Mouse (Mus musculus): Measurements from ENCODE around the gene Zfp37. TPM values are rescaled to one million over a fixed set of nuclear protein-coding genes. Genes with fewer than 3 reads are reported as not detected.

Zfp37 gene
- 0.10 TPM for polyA plus RNA-seq (2017; shearing (Covaris generic))

GRCm38 (mm10) chr4:62230769-62231168 lies at the start of gene Zfp37:
Gene Zfp37 (minus strand): TSS chr4:62231047.

GRCm38 (mm10) chr4:62262276-62262675 lies 31.4 kb upstream of the Zfp37 start, which contains the start of gene Slc31a2:
Gene Slc31a2 (plus strand): TSS chr4:62262562.

GRCm38 (mm10) chr4:62150811-62151210 lies 80.0 kb downstream of the Zfp37 start, which contains the start of gene Mup21:
Gene Mup21 (minus strand): TSS chr4:62150863.

Other genes with a start within 250 kb of the Zfp37 start
- not detected for gene Mup20, start 176.9 kb downstream of the Zfp37 start, polyA plus RNA-seq (2017; shearing (Covaris generic))
- gene Mup3, start 143.7 kb downstream of the Zfp37 start, polyA plus RNA-seq (2017; shearing (Covaris generic)), result not detected
- gene Mup21, start 80.2 kb downstream of the Zfp37 start, polyA plus RNA-seq (2017; shearing (Covaris generic)), result not detected
- 21.7 TPM for gene Slc31a2, start 31.5 kb upstream of the Zfp37 start, polyA plus RNA-seq (2017; shearing (Covaris generic))
- gene Fkbp15, start 129.5 kb upstream of the Zfp37 start, polyA plus RNA-seq (2017; shearing (Covaris generic)), result 73.0 TPM
- 10.4 TPM for gene Slc31a1, start 129.7 kb upstream of the Zfp37 start, polyA plus RNA-seq (2017; shearing (Covaris generic))
- 115 TPM for gene Cdc26, start 177.6 kb upstream of the Zfp37 start, polyA plus RNA-seq (2017; shearing (Covaris generic))
- 29.7 TPM for gene Prpf4, start 177.8 kb upstream of the Zfp37 start, polyA plus RNA-seq (2017; shearing (Covaris generic))
- gene Rnf183, start 204.2 kb upstream of the Zfp37 start, polyA plus RNA-seq (2017; shearing (Covaris generic)), result not detected
- 0.60 TPM for gene Wdr31, start 239.8 kb upstream of the Zfp37 start, polyA plus RNA-seq (2017; shearing (Covaris generic))
- gene Bspry, start 249.0 kb upstream of the Zfp37 start, polyA plus RNA-seq (2017; shearing (Covaris generic)), result 1.5 TPM

Data from CD4-positive, CD25-positive, alpha-beta regulatory T cell, adult 9 weeks (primary cell).